Mouse (Mus musculus) stomach, postnatal 0 days (tissue): ENCODE data around the gene Samd14.

Experiments used
- CTCF ChIP-seq: IDR thresholded peaks from 2 replicates; pipeline ENCODE4 v1.5.1; 2016; ENCODE audit warnings: antibody characterized with exemption, low read depth, mild to moderate bottlenecking, moderate library complexity
- EP300 ChIP-seq: optimal IDR thresholded peaks from 2 replicates; pipeline ENCODE3; 2016; ENCODE audit warnings: antibody characterized with exemption

- no peak for TF ChIP-seq EP300
- TF ChIP-seq CTCF = no peak
Measured at GRCm38 (mm10) chr11:94978178-94978915, 31.3 kb upstream of the Samd14 start.
